Mouse (Mus musculus): ENCODE results near the gene Hist1h1d. TPM values are rescaled to one million over a fixed set of nuclear protein-coding genes. Genes with fewer than 3 reads are reported as not detected.
"Not testable (repeated sequence)": the region's sequence is repeated elsewhere in the genome, so short reads cannot be mapped to it uniquely, and the experiment has no call there.

The Hist1h1d gene
- polyA plus RNA-seq, 1 experiment from 2014 or later = 0.41 TPM

- H3K36me3 ChIP-seq (ENCODE audit: control insufficient read depth, insufficient read depth, low read length); H3K4me1 ChIP-seq (ENCODE audit: control insufficient read depth in 2 of 2, insufficient read depth in 2 of 2, low read length in 2 of 2); ATAC-seq (ENCODE audit: insufficient number of reproducible peaks, insufficient read depth, low FRiP score, low read depth); H3K9me3 ChIP-seq (ENCODE audit: control insufficient read depth, low read length); H3K27me3 ChIP-seq (ENCODE audit: control insufficient read depth, insufficient read depth, low read length): not testable (repeated sequence)
- WGBS = 12% methylated on average over 3 of the region's 3 CpGs
- peak overlapping the region; percentile 72 for H3K9ac ChIP-seq (ENCODE audit: low read length)
- H3K27ac ChIP-seq (replicated peaks in 1 of 2; ENCODE audit: control insufficient read depth in 1 of 2, insufficient read depth in 1 of 2, low read depth in 2 of 2, low read length in 2 of 2) = peak overlapping the region; percentile 86 to 93
- peak overlapping the region; percentile 81 for H3K4me2 ChIP-seq (ENCODE audit: low read length)
- H3K4me3 ChIP-seq (ENCODE audit: control insufficient read depth in 1 of 2, insufficient read depth in 1 of 2, low read depth in 1 of 2, low read length in 2 of 2) = peak overlapping the region; percentile 43 to 63
Observed at GRCm38 (mm10) chr13:23542225-23542980, 10.7 kb upstream of the Hist1h1d start.

- peak within 1 kb of the TSS; percentile 47 to 63 for H3K4me3 ChIP-seq (ENCODE audit: control insufficient read depth in 1 of 2, insufficient read depth in 1 of 2, low read depth in 1 of 2, low read length in 2 of 2)
- not testable (repeated sequence) for H3K9me3 ChIP-seq (ENCODE audit: control insufficient read depth, low read length); H3K4me1 ChIP-seq (ENCODE audit: control insufficient read depth in 2 of 2, insufficient read depth in 2 of 2, low read length in 2 of 2); H3K27me3 ChIP-seq (ENCODE audit: control insufficient read depth, insufficient read depth, low read length); H3K36me3 ChIP-seq (ENCODE audit: control insufficient read depth, insufficient read depth, low read length)
- ATAC-seq (ENCODE audit: insufficient number of reproducible peaks, insufficient read depth, low FRiP score, low read depth) = peak; percentile 92
- H3K9ac ChIP-seq (ENCODE audit: low read length) = peak within 1 kb of the TSS; percentile 75
- H3K27ac ChIP-seq (replicated peaks in 1 of 2; ENCODE audit: control insufficient read depth in 1 of 2, insufficient read depth in 1 of 2, low read depth in 2 of 2, low read length in 2 of 2) = peak within 1 kb of the TSS; percentile 86 to 93
- peak within 1 kb of the TSS; percentile 81 for H3K4me2 ChIP-seq (ENCODE audit: low read length)
- under 1% methylated on average over 30 of the region's 42 CpGs for WGBS
Observed at GRCm38 (mm10) chr13:23542999-23543607, 10.0 kb upstream of the Hist1h1d start, which contains the start of gene Hist1h2bh. Gene Hist1h2bh (minus strand): TSS chr13:23543392.

- H3K9ac ChIP-seq (ENCODE audit: low read length) = peak within 1 kb of the TSS; percentile 75
- H3K27me3 ChIP-seq (ENCODE audit: control insufficient read depth, insufficient read depth, low read length) = no peaks in the 10 kb centered on the region
- H3K9me3 ChIP-seq (ENCODE audit: control insufficient read depth, low read length) = no peaks in the 10 kb centered on the region
- peaks cover 0 to 6% of the 10 kb centered on the region in 2 experiments; a peak in 2 of 4 replicates for H3K4me1 ChIP-seq (ENCODE audit: control insufficient read depth in 2 of 2, insufficient read depth in 2 of 2, low read length in 2 of 2)
- no peaks in the 10 kb centered on the region for H3K36me3 ChIP-seq (ENCODE audit: control insufficient read depth, insufficient read depth, low read length)
- WGBS = under 1% methylated on average over 26 of the region's 45 CpGs
- peak; percentile 89 for ATAC-seq (ENCODE audit: insufficient number of reproducible peaks, insufficient read depth, low FRiP score, low read depth)
- H3K27ac ChIP-seq (replicated peaks in 1 of 2; ENCODE audit: control insufficient read depth in 1 of 2, insufficient read depth in 1 of 2, low read depth in 2 of 2, low read length in 2 of 2) = peak within 1 kb of the TSS; percentile 86 to 95
- peak within 1 kb of the TSS; percentile 81 for H3K4me2 ChIP-seq (ENCODE audit: low read length)
- peak within 1 kb of the TSS; percentile 47 to 67 for H3K4me3 ChIP-seq (ENCODE audit: control insufficient read depth in 1 of 2, insufficient read depth in 1 of 2, low read depth in 1 of 2, low read length in 2 of 2)
Observed at GRCm38 (mm10) chr13:23543965-23544786, 8.9 kb upstream of the Hist1h1d start, which contains the start of gene Hist1h3f. Gene Hist1h3f (plus strand): TSS chr13:23544052.

- H3K4me1 ChIP-seq (ENCODE audit: control insufficient read depth in 2 of 2, insufficient read depth in 2 of 2, low read length in 2 of 2); ATAC-seq (ENCODE audit: insufficient number of reproducible peaks, insufficient read depth, low FRiP score, low read depth); H3K27me3 ChIP-seq (ENCODE audit: control insufficient read depth, insufficient read depth, low read length); H3K36me3 ChIP-seq (ENCODE audit: control insufficient read depth, insufficient read depth, low read length); H3K9me3 ChIP-seq (ENCODE audit: control insufficient read depth, low read length): not testable (repeated sequence)
- peak overlapping the region; percentile 81 for H3K4me2 ChIP-seq (ENCODE audit: low read length)
- H3K9ac ChIP-seq (ENCODE audit: low read length) = peak overlapping the region; percentile 75
- peak overlapping the region; percentile 47 to 67 for H3K4me3 ChIP-seq (ENCODE audit: control insufficient read depth in 1 of 2, insufficient read depth in 1 of 2, low read depth in 1 of 2, low read length in 2 of 2)
- H3K27ac ChIP-seq (replicated peaks in 1 of 2; ENCODE audit: control insufficient read depth in 1 of 2, insufficient read depth in 1 of 2, low read depth in 2 of 2, low read length in 2 of 2) = peak overlapping the region; percentile 80 to 95
- WGBS = 0% methylated on average over 12 of the region's 14 CpGs
Observed at GRCm38 (mm10) chr13:23544787-23545120, 8.3 kb upstream of the Hist1h1d start.

- Histone ChIP-seq H3K4me3 (ENCODE audit: control insufficient read depth in 1 of 2, insufficient read depth in 1 of 2, low read depth in 1 of 2, low read length in 2 of 2) (no peak overlapping the region), H3K9me3 (ENCODE audit: control insufficient read depth, low read length) (no peaks in the 10 kb centered on the region), H3K9ac (ENCODE audit: low read length) (no peak overlapping the region), H3K4me2 (ENCODE audit: low read length) (no peak overlapping the region), H3K4me1 (ENCODE audit: control insufficient read depth in 2 of 2, insufficient read depth in 2 of 2, low read length in 2 of 2) (peaks cover 0 to 11% of the 10 kb centered on the region in 2 experiments; a peak in 2 of 4 replicates), H3K27me3 (ENCODE audit: control insufficient read depth, insufficient read depth, low read length) (no peaks in the 10 kb centered on the region), H3K27ac (replicated peaks in 1 of 2; ENCODE audit: control insufficient read depth in 1 of 2, insufficient read depth in 1 of 2, low read depth in 2 of 2, low read length in 2 of 2) (no peak overlapping the region), H3K36me3 (ENCODE audit: control insufficient read depth, insufficient read depth, low read length) (no peaks in the 10 kb centered on the region)
- 68% methylated on average over 5 of the region's 5 CpGs for WGBS
- ATAC-seq (ENCODE audit: insufficient number of reproducible peaks, insufficient read depth, low FRiP score, low read depth) = no peak
Observed at GRCm38 (mm10) chr13:23546694-23547093, 6.4 kb upstream of the Hist1h1d start.

- no peaks in the 10 kb centered on the region for H3K9me3 ChIP-seq (ENCODE audit: control insufficient read depth, low read length)
- peak overlapping the region; percentile 72 for H3K9ac ChIP-seq (ENCODE audit: low read length)
- H3K4me1 ChIP-seq (ENCODE audit: control insufficient read depth in 2 of 2, insufficient read depth in 2 of 2, low read length in 2 of 2) = peaks cover 0 to 14% of the 10 kb centered on the region in 2 experiments; a peak in 3 of 4 replicates
- no peak for ATAC-seq (ENCODE audit: insufficient number of reproducible peaks, insufficient read depth, low FRiP score, low read depth)
- no peaks in the 10 kb centered on the region for H3K27me3 ChIP-seq (ENCODE audit: control insufficient read depth, insufficient read depth, low read length)
- peak overlapping the region; percentile 72 for H3K4me2 ChIP-seq (ENCODE audit: low read length)
- no peaks in the 10 kb centered on the region for H3K36me3 ChIP-seq (ENCODE audit: control insufficient read depth, insufficient read depth, low read length)
- 12% methylated on average over 3 of the region's 3 CpGs for WGBS
- peak overlapping the region; percentile 44 to 52; a peak in 3 of 4 replicates for H3K4me3 ChIP-seq (ENCODE audit: control insufficient read depth in 1 of 2, insufficient read depth in 1 of 2, low read depth in 1 of 2, low read length in 2 of 2)
- H3K27ac ChIP-seq (replicated peaks in 1 of 2; ENCODE audit: control insufficient read depth in 1 of 2, insufficient read depth in 1 of 2, low read depth in 2 of 2, low read length in 2 of 2) = peak overlapping the region; percentile 86 to 87
Observed at GRCm38 (mm10) chr13:23550761-23551145, 2.3 kb upstream of the Hist1h1d start.

- Histone ChIP-seq H3K4me1 (ENCODE audit: control insufficient read depth in 2 of 2, insufficient read depth in 2 of 2, low read length in 2 of 2) (peaks cover 0 to 13% of the 10 kb centered on the region in 2 experiments; a peak in 3 of 4 replicates), H3K4me3 (ENCODE audit: control insufficient read depth in 1 of 2, insufficient read depth in 1 of 2, low read depth in 1 of 2, low read length in 2 of 2) (peak within 1 kb of the TSS; percentile 44 to 52), H3K4me2 (ENCODE audit: low read length) (peak within 1 kb of the TSS; percentile 72), H3K9ac (ENCODE audit: low read length) (peak within 1 kb of the TSS; percentile 72), H3K27ac (replicated peaks in 1 of 2; ENCODE audit: control insufficient read depth in 1 of 2, insufficient read depth in 1 of 2, low read depth in 2 of 2, low read length in 2 of 2) (peak within 1 kb of the TSS; percentile 86 to 87)
- ATAC-seq (ENCODE audit: insufficient number of reproducible peaks, insufficient read depth, low FRiP score, low read depth) = peak; percentile 76
- H3K27me3 ChIP-seq (ENCODE audit: control insufficient read depth, insufficient read depth, low read length); H3K9me3 ChIP-seq (ENCODE audit: control insufficient read depth, low read length); H3K36me3 ChIP-seq (ENCODE audit: control insufficient read depth, insufficient read depth, low read length): not testable (repeated sequence)
- WGBS = under 1% methylated on average over 44 of the region's 47 CpGs
Observed at GRCm38 (mm10) chr13:23551146-23551834, 1.8 kb upstream of the Hist1h1d start, which contains the start of gene Hist1h4f. Gene Hist1h4f (minus strand): TSS chr13:23551648.
